Mouse (Mus musculus): ENCODE data around the gene Olfr547. TPM values are rescaled to one million over a fixed set of nuclear protein-coding genes. Genes with fewer than 3 reads are reported as not detected.

Gene Olfr547
- total RNA-seq, 2 experiments from 2014 or later, result not detected

- ATAC-seq (ENCODE audit: poor library complexity, severe bottlenecking), result peak; percentile 99
Observed at GRCm38 (mm10) chr7:102564999-102565997, 30.7 kb downstream of the Olfr547 start, which contains the start of gene Trim21. Gene Trim21 (minus strand): TSS chr7:102565486.

DNA sequence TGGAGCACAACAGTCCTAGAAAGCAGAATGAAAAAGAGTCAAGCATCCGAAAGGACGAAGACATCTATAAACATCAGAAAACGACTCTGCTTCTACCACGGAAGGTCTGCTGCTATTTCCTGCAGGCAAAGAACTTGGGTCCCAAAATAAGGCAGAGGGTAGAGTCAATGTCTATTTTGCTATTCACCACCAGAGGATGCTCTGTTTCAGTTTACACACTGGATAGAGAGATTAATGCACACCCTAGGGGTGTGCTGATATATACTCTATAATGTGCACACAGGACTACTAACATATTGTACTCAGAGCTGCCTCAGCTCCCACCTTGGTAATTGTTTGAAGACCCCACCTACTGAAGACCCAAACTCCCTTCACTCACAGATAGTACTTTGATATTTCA lies 31.7 kb downstream of the Olfr547 start:
- no peak for ATAC-seq (ENCODE audit: poor library complexity, severe bottlenecking)

GRCm38 (mm10) chr7:102571142-102571541 lies 36.6 kb downstream of the Olfr547 start, which contains the start of gene Olfr550:
Gene Olfr550 (plus strand): TSS chr7:102571442.
- ATAC-seq (ENCODE audit: poor library complexity, severe bottlenecking), result no peak

GRCm38 (mm10) chr7:102573174-102573830 lies 38.8 kb downstream of the Olfr547 start:
- ATAC-seq (ENCODE audit: poor library complexity, severe bottlenecking), result no peak

DNA sequence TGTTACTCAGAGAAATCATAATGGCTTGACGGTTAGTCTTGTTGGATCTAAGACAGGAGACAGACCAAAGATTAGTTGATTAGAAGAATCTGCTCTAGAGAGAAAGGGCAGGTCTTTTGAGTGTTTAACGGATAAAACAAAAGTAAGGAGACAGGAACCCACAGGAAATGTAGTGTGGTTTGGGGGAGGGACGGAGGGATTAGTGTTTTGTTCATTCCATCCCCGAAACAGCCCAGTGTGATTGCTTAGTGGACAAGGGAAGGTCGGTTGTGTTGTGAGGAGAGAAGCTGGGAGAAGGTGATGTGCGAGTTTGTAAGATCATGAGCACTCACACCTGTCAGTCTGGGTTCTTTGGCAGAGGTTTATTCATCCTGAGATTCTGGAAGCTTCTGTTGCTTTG lies 41.4 kb downstream of the Olfr547 start:
- ATAC-seq (ENCODE audit: poor library complexity, severe bottlenecking), result no peak

Other genes with a start within 250 kb of the Olfr547 start
- 161 and 172 TPM in 2 replicates for gene Rrm1, start 93.1 kb upstream of the Olfr547 start, total RNA-seq (2015)
- 413 and 515 TPM in 2 replicates for gene Rrm1, start 93.1 kb upstream of the Olfr547 start, total RNA-seq (2017)
- not detected in 2 replicates for gene Olfr543, start 53.1 kb upstream of the Olfr547 start, total RNA-seq (2015)
- not detected in 2 replicates for gene Olfr543, start 53.1 kb upstream of the Olfr547 start, total RNA-seq (2017)
- not detected in 2 replicates for gene Olfr544, start 46.4 kb upstream of the Olfr547 start, total RNA-seq (2015)
- gene Olfr544, start 46.4 kb upstream of the Olfr547 start, total RNA-seq (2017), result 0.04 TPM in 1 of 2 replicates, not detected in the other
- gene Olfr545, start 35.2 kb upstream of the Olfr547 start, total RNA-seq (2015), result not detected in 2 replicates
- not detected in 2 replicates for gene Olfr545, start 35.2 kb upstream of the Olfr547 start, total RNA-seq (2017)
- gene Olfr548-ps1, start 6.1 kb downstream of the Olfr547 start, total RNA-seq (2015), result not detected in 2 replicates
- gene Olfr548-ps1, start 6.1 kb downstream of the Olfr547 start, total RNA-seq (2017), result not detected in 2 replicates
- not detected in 2 replicates for gene Olfr549, start 15.1 kb downstream of the Olfr547 start, total RNA-seq (2015)
- not detected in 2 replicates for gene Olfr549, start 15.1 kb downstream of the Olfr547 start, total RNA-seq (2017)
- 14.9 and 16.5 TPM in 2 replicates for gene Trim21, start 30.7 kb downstream of the Olfr547 start, total RNA-seq (2015)
- 31.4 and 53.9 TPM in 2 replicates for gene Trim21, start 30.7 kb downstream of the Olfr547 start, total RNA-seq (2017)
- gene Olfr550, start 36.7 kb downstream of the Olfr547 start, total RNA-seq (2015), result 0.45 TPM in 1 of 2 replicates, not detected in the other
- gene Olfr550, start 36.7 kb downstream of the Olfr547 start, total RNA-seq (2017), result not detected in 2 replicates
- not detected in 2 replicates for gene Olfr551, start 57.1 kb downstream of the Olfr547 start, total RNA-seq (2015)
- not detected in 2 replicates for gene Olfr551, start 57.1 kb downstream of the Olfr547 start, total RNA-seq (2017)
- not detected in 2 replicates for gene Olfr552, start 63.0 kb downstream of the Olfr547 start, total RNA-seq (2015)
- gene Olfr552, start 63.0 kb downstream of the Olfr547 start, total RNA-seq (2017), result not detected in 2 replicates
- gene Olfr553, start 83.5 kb downstream of the Olfr547 start, total RNA-seq (2015), result not detected in 2 replicates
- not detected in 2 replicates for gene Olfr553, start 83.5 kb downstream of the Olfr547 start, total RNA-seq (2017)
- gene Olfr554, start 103.7 kb downstream of the Olfr547 start, total RNA-seq (2015), result not detected in 2 replicates
- gene Olfr554, start 103.7 kb downstream of the Olfr547 start, total RNA-seq (2017), result not detected in 2 replicates
- not detected in 2 replicates for gene Olfr555, start 124.1 kb downstream of the Olfr547 start, total RNA-seq (2015)
- not detected in 2 replicates for gene Olfr555, start 124.1 kb downstream of the Olfr547 start, total RNA-seq (2017)
- not detected in 2 replicates for gene Olfr556, start 130.2 kb downstream of the Olfr547 start, total RNA-seq (2015)
- not detected in 2 replicates for gene Olfr556, start 130.2 kb downstream of the Olfr547 start, total RNA-seq (2017)
- 3.5 and 3.7 TPM in 2 replicates for gene Trim68, start 152.6 kb downstream of the Olfr547 start, total RNA-seq (2015)
- 2.9 and 3.4 TPM in 2 replicates for gene Trim68, start 152.6 kb downstream of the Olfr547 start, total RNA-seq (2017)
- not detected in 2 replicates for gene Olfr557, start 161.2 kb downstream of the Olfr547 start, total RNA-seq (2015)
- gene Olfr557, start 161.2 kb downstream of the Olfr547 start, total RNA-seq (2017), result not detected in 2 replicates
- not detected in 2 replicates for gene Olfr558, start 167.5 kb downstream of the Olfr547 start, total RNA-seq (2015)
- not detected in 2 replicates for gene Olfr558, start 167.5 kb downstream of the Olfr547 start, total RNA-seq (2017)
- gene Olfr33, start 184.3 kb downstream of the Olfr547 start, total RNA-seq (2015), result not detected in 2 replicates
- not detected in 2 replicates for gene Olfr33, start 184.3 kb downstream of the Olfr547 start, total RNA-seq (2017)
- gene Olfr559, start 192.7 kb downstream of the Olfr547 start, total RNA-seq (2015), result not detected in 2 replicates
- gene Olfr559, start 192.7 kb downstream of the Olfr547 start, total RNA-seq (2017), result not detected in 2 replicates
- gene Olfr560, start 224.6 kb downstream of the Olfr547 start, total RNA-seq (2015), result not detected in 2 replicates
- not detected in 2 replicates for gene Olfr560, start 224.6 kb downstream of the Olfr547 start, total RNA-seq (2017)
- not detected in 2 replicates for gene Olfr78, start 224.7 kb downstream of the Olfr547 start, total RNA-seq (2015)
- gene Olfr78, start 224.7 kb downstream of the Olfr547 start, total RNA-seq (2017), result not detected in 2 replicates
- not detected in 2 replicates for gene Olfr561, start 236.5 kb downstream of the Olfr547 start, total RNA-seq (2015)
- not detected in 2 replicates for gene Olfr561, start 236.5 kb downstream of the Olfr547 start, total RNA-seq (2017)

All from megakaryocyte, adult 5-6 weeks (primary cell).